Mouse (Mus musculus): ENCODE measurements around the gene Borcs6. TPM values are rescaled to one million over a fixed set of nuclear protein-coding genes. Genes with fewer than 3 reads are reported as not detected.
A peak's percentile ranks its signal among the peaks of the same experiment; 100 is the strongest.

Borcs6 gene
- polyA plus RNA-seq, 1 experiment from 2014 or later, result 8.0 TPM

- H3K4me2 ChIP-seq (ENCODE audit: low read depth, low read length), result peak overlapping the region; percentile 96
- H3K9ac ChIP-seq (ENCODE audit: low read depth, low read length), result peak overlapping the region; percentile 94
- peak overlapping the region; percentile 90 for H3K4me3 ChIP-seq (ENCODE audit: low read length)
- peak; percentile 14 for ATAC-seq
- WGBS, result under 1% methylated on average over 42 of the region's 49 CpGs
- no peaks in the 10 kb centered on the region for H3K27me3 ChIP-seq (replicated peaks; ENCODE audit: control insufficient read depth, insufficient read depth, low read length)
- H3K36me3 ChIP-seq (ENCODE audit: control insufficient read depth, insufficient read depth, low read length), result no peaks in the 10 kb centered on the region
- H3K27ac ChIP-seq (ENCODE audit: low read length), result peak overlapping the region; percentile 93
- H3K4me1 ChIP-seq (ENCODE audit: control insufficient read depth, insufficient read depth, low read length), result peaks cover 25% of the 10 kb centered on the region
- no peaks in the 10 kb centered on the region for H3K9me3 ChIP-seq (ENCODE audit: control insufficient read depth, low read length)
These were observed 476 bp downstream of the Borcs6 start for GRCm38 (mm10) chr11:69059975-69060411.

- Histone ChIP-seq H3K9ac (ENCODE audit: low read depth, low read length) (peak overlapping the region; percentile 94), H3K4me1 (ENCODE audit: control insufficient read depth, insufficient read depth, low read length) (peaks cover 25% of the 10 kb centered on the region), H3K27ac (ENCODE audit: low read length) (peak overlapping the region; percentile 93), H3K9me3 (ENCODE audit: control insufficient read depth, low read length) (no peaks in the 10 kb centered on the region), H3K4me2 (ENCODE audit: low read depth, low read length) (peak overlapping the region; percentile 96), H3K27me3 (replicated peaks; ENCODE audit: control insufficient read depth, insufficient read depth, low read length) (no peaks in the 10 kb centered on the region), H3K36me3 (ENCODE audit: control insufficient read depth, insufficient read depth, low read length) (no peaks in the 10 kb centered on the region), H3K4me3 (ENCODE audit: low read length) (peak overlapping the region; percentile 90)
- WGBS, result 2% methylated on average over 40 of the region's 40 CpGs
- ATAC-seq, result no peak
These were observed 1.1 kb downstream of the Borcs6 start for GRCm38 (mm10) chr11:69060448-69061254.

GRCm38 (mm10) chr11:69061255-69061912, 1.9 kb downstream of the Borcs6 start:
- Histone ChIP-seq H3K9ac (ENCODE audit: low read depth, low read length) (peak overlapping the region; percentile 94), H3K27ac (ENCODE audit: low read length) (peak overlapping the region; percentile 93), H3K4me1 (ENCODE audit: control insufficient read depth, insufficient read depth, low read length) (peaks cover 31% of the 10 kb centered on the region), H3K27me3 (replicated peaks; ENCODE audit: control insufficient read depth, insufficient read depth, low read length) (no peaks in the 10 kb centered on the region), H3K4me2 (ENCODE audit: low read depth, low read length) (peak overlapping the region; percentile 96), H3K9me3 (ENCODE audit: control insufficient read depth, low read length) (no peaks in the 10 kb centered on the region), H3K36me3 (ENCODE audit: control insufficient read depth, insufficient read depth, low read length) (no peaks in the 10 kb centered on the region), H3K4me3 (ENCODE audit: low read length) (peak overlapping the region; percentile 90)
- 17% methylated on average over 17 of the region's 17 CpGs for WGBS
- no peak for ATAC-seq

GRCm38 (mm10) chr11:69062194-69062760, 2.8 kb downstream of the Borcs6 start:
- H3K27ac ChIP-seq (ENCODE audit: low read length), result peak overlapping the region; percentile 77
- H3K4me2 ChIP-seq (ENCODE audit: low read depth, low read length), result peak overlapping the region; percentile 56
- peak overlapping the region; percentile 80 for H3K4me3 ChIP-seq (ENCODE audit: low read length)
- H3K9ac ChIP-seq (ENCODE audit: low read depth, low read length), result peak overlapping the region; percentile 37; the same call in 1 of the 2 replicates
- no peaks in the 10 kb centered on the region for H3K36me3 ChIP-seq (ENCODE audit: control insufficient read depth, insufficient read depth, low read length)
- no peaks in the 10 kb centered on the region for H3K27me3 ChIP-seq (replicated peaks; ENCODE audit: control insufficient read depth, insufficient read depth, low read length)
- ATAC-seq, result no peak
- H3K4me1 ChIP-seq (ENCODE audit: control insufficient read depth, insufficient read depth, low read length), result peaks cover 38% of the 10 kb centered on the region
- no peaks in the 10 kb centered on the region for H3K9me3 ChIP-seq (ENCODE audit: control insufficient read depth, low read length)
- 2% methylated on average over 17 of the region's 17 CpGs for WGBS

GRCm38 (mm10) chr11:69062761-69063224, 3.3 kb downstream of the Borcs6 start:
- Histone ChIP-seq H3K4me2 (ENCODE audit: low read depth, low read length) (peak overlapping the region; percentile 56), H3K4me3 (ENCODE audit: low read length) (peak overlapping the region; percentile 80), H3K36me3 (ENCODE audit: control insufficient read depth, insufficient read depth, low read length) (no peaks in the 10 kb centered on the region), H3K9ac (ENCODE audit: low read depth, low read length) (peak overlapping the region; percentile 68), H3K27me3 (replicated peaks; ENCODE audit: control insufficient read depth, insufficient read depth, low read length) (no peaks in the 10 kb centered on the region), H3K4me1 (ENCODE audit: control insufficient read depth, insufficient read depth, low read length) (peaks cover 43% of the 10 kb centered on the region), H3K27ac (ENCODE audit: low read length) (peak overlapping the region; percentile 81), H3K9me3 (ENCODE audit: control insufficient read depth, low read length) (no peaks in the 10 kb centered on the region)
- ATAC-seq, result peak; percentile 60
- WGBS, result under 1% methylated on average over 19 of the region's 19 CpGs

- no peaks in the 10 kb centered on the region for H3K9me3 ChIP-seq (ENCODE audit: control insufficient read depth, low read length)
- peak overlapping the region; percentile 81 for H3K27ac ChIP-seq (ENCODE audit: low read length)
- WGBS, result under 1% methylated on average over 31 of the region's 31 CpGs
- H3K4me2 ChIP-seq (ENCODE audit: low read depth, low read length), result peak overlapping the region; percentile 83
- H3K4me1 ChIP-seq (ENCODE audit: control insufficient read depth, insufficient read depth, low read length), result peaks cover 40% of the 10 kb centered on the region
- H3K36me3 ChIP-seq (ENCODE audit: control insufficient read depth, insufficient read depth, low read length), result no peaks in the 10 kb centered on the region
- peak overlapping the region; percentile 80 for H3K9ac ChIP-seq (ENCODE audit: low read depth, low read length)
- ATAC-seq, result no peak
- peak overlapping the region; percentile 80 for H3K4me3 ChIP-seq (ENCODE audit: low read length)
- H3K27me3 ChIP-seq (replicated peaks; ENCODE audit: control insufficient read depth, insufficient read depth, low read length), result no peaks in the 10 kb centered on the region
These were observed 4.1 kb downstream of the Borcs6 start for GRCm38 (mm10) chr11:69063413-69064201.

GRCm38 (mm10) chr11:69064259-69065133, 5.0 kb downstream of the Borcs6 start:
- ATAC-seq, result no peak
- Histone ChIP-seq H3K9me3 (ENCODE audit: control insufficient read depth, low read length) (no peaks in the 10 kb centered on the region), H3K27me3 (replicated peaks; ENCODE audit: control insufficient read depth, insufficient read depth, low read length) (no peaks in the 10 kb centered on the region), H3K4me2 (ENCODE audit: low read depth, low read length) (peak overlapping the region; percentile 83), H3K9ac (ENCODE audit: low read depth, low read length) (peak overlapping the region; percentile 80), H3K4me3 (ENCODE audit: low read length) (peak overlapping the region; percentile 80), H3K36me3 (ENCODE audit: control insufficient read depth, insufficient read depth, low read length) (no peaks in the 10 kb centered on the region), H3K4me1 (ENCODE audit: control insufficient read depth, insufficient read depth, low read length) (peaks cover 38% of the 10 kb centered on the region), H3K27ac (ENCODE audit: low read length) (peak overlapping the region; percentile 70)
- WGBS, result 61% methylated on average over 9 of the region's 9 CpGs

- WGBS, result 57% methylated on average over 3 of the region's 3 CpGs
- Histone ChIP-seq H3K4me2 (ENCODE audit: low read depth, low read length) (peak overlapping the region; percentile 60), H3K9ac (ENCODE audit: low read depth, low read length) (no peak overlapping the region), H3K4me1 (ENCODE audit: control insufficient read depth, insufficient read depth, low read length) (peaks cover 42% of the 10 kb centered on the region), H3K27ac (ENCODE audit: low read length) (no peak overlapping the region), H3K27me3 (replicated peaks; ENCODE audit: control insufficient read depth, insufficient read depth, low read length) (no peaks in the 10 kb centered on the region), H3K4me3 (ENCODE audit: low read length) (no peak overlapping the region), H3K9me3 (ENCODE audit: control insufficient read depth, low read length) (no peaks in the 10 kb centered on the region), H3K36me3 (ENCODE audit: control insufficient read depth, insufficient read depth, low read length) (no peaks in the 10 kb centered on the region)
- ATAC-seq, result no peak
These were observed 5.9 kb downstream of the Borcs6 start for GRCm38 (mm10) chr11:69065394-69065925.

Data from intestine, embryonic 16.5 days (tissue).